Mouse (Mus musculus): ENCODE measurements at regions not wholly inside any gene's neighbourhood (a gene's known extent, or its start where the extent isn't known, plus 50 kb on each side); places are given as distances from the start of the nearest gene placed in this dataset.

- Histone ChIP-seq H3K4me1 (ENCODE audit: control insufficient read depth, insufficient read depth, low read length) (no peaks in the 10 kb centered on the region), H3K4me3 (replicated peaks; ENCODE audit: control insufficient read depth, low read depth, low read length) (no peak overlapping the region), H3K27ac (ENCODE audit: control insufficient read depth, insufficient read depth, low read depth, low read length, poor library complexity) (no peak overlapping the region)
- TF ChIP-seq CTCF (IDR thresholded peaks at IDR 0.05; ENCODE audit: control insufficient read depth, insufficient read depth, low read length) (no peak), POLR2A (IDR thresholded peaks at IDR 0.05; ENCODE audit: borderline replicate concordance, control insufficient read depth, low read depth, low read length) (no peak)
- 76% methylated on average over 7 of the region's 7 CpGs for WGBS
Measured at GRCm38 (mm10) chr5:106064366-106064765, 188.0 kb downstream of the Zfp326 start.

GRCm38 (mm10) chr5:106062926-106063325 lies 186.6 kb downstream of the Zfp326 start:
- H3K4me3 ChIP-seq (replicated peaks; ENCODE audit: control insufficient read depth, low read depth, low read length): no peak overlapping the region
- H3K27ac ChIP-seq (ENCODE audit: control insufficient read depth, insufficient read depth, low read depth, low read length, poor library complexity): no peak overlapping the region
- no peak for TF ChIP-seq CTCF (IDR thresholded peaks at IDR 0.05; ENCODE audit: control insufficient read depth, insufficient read depth, low read length)
- no peak for TF ChIP-seq POLR2A (IDR thresholded peaks at IDR 0.05; ENCODE audit: borderline replicate concordance, control insufficient read depth, low read depth, low read length)
- WGBS: 85% methylated on average over 6 of the region's 6 CpGs
- H3K4me1 ChIP-seq (ENCODE audit: control insufficient read depth, insufficient read depth, low read length): no peaks in the 10 kb centered on the region

GRCm38 (mm10) chr5:106056631-106057030 lies 180.3 kb downstream of the Zfp326 start:
- Histone ChIP-seq H3K4me3 (replicated peaks; ENCODE audit: control insufficient read depth, low read depth, low read length) (no peak overlapping the region), H3K27ac (ENCODE audit: control insufficient read depth, insufficient read depth, low read depth, low read length, poor library complexity) (no peak overlapping the region), H3K4me1 (ENCODE audit: control insufficient read depth, insufficient read depth, low read length) (no peaks in the 10 kb centered on the region)
- TF ChIP-seq POLR2A (IDR thresholded peaks at IDR 0.05; ENCODE audit: borderline replicate concordance, control insufficient read depth, low read depth, low read length) (no peak), CTCF (IDR thresholded peaks at IDR 0.05; ENCODE audit: control insufficient read depth, insufficient read depth, low read length) (no peak)
- 34% methylated on average over 9 of the region's 9 CpGs for WGBS

GRCm38 (mm10) chr5:106055221-106055620 lies 178.9 kb downstream of the Zfp326 start:
- H3K4me3 ChIP-seq (replicated peaks; ENCODE audit: control insufficient read depth, low read depth, low read length): no peak overlapping the region
- TF ChIP-seq CTCF (IDR thresholded peaks at IDR 0.05; ENCODE audit: control insufficient read depth, insufficient read depth, low read length) (no peak), POLR2A (IDR thresholded peaks at IDR 0.05; ENCODE audit: borderline replicate concordance, control insufficient read depth, low read depth, low read length) (no peak)
- H3K27ac ChIP-seq (ENCODE audit: control insufficient read depth, insufficient read depth, low read depth, low read length, poor library complexity): no peak overlapping the region
- H3K4me1 ChIP-seq (ENCODE audit: control insufficient read depth, insufficient read depth, low read length): no peaks in the 10 kb centered on the region
- 47% methylated on average over 8 of the region's 8 CpGs for whole genome bisulfite sequencing

- WGBS: 86% methylated on average over 8 of the region's 8 CpGs
- H3K4me1 ChIP-seq (ENCODE audit: control insufficient read depth, insufficient read depth, low read length): no peaks in the 10 kb centered on the region
- TF ChIP-seq CTCF (IDR thresholded peaks at IDR 0.05; ENCODE audit: control insufficient read depth, insufficient read depth, low read length): no peak
- no peak for TF ChIP-seq POLR2A (IDR thresholded peaks at IDR 0.05; ENCODE audit: borderline replicate concordance, control insufficient read depth, low read depth, low read length)
- H3K27ac ChIP-seq (ENCODE audit: control insufficient read depth, insufficient read depth, low read depth, low read length, poor library complexity): no peak overlapping the region
- H3K4me3 ChIP-seq (replicated peaks; ENCODE audit: control insufficient read depth, low read depth, low read length): no peak overlapping the region
Measured at GRCm38 (mm10) chr5:106051026-106051425, 174.7 kb downstream of the Zfp326 start.

GRCm38 (mm10) chr5:106044878-106045585 lies 168.7 kb downstream of the Zfp326 start:
- TF ChIP-seq POLR2A (IDR thresholded peaks at IDR 0.05; ENCODE audit: borderline replicate concordance, control insufficient read depth, low read depth, low read length) (no peak), CTCF (IDR thresholded peaks at IDR 0.05; ENCODE audit: control insufficient read depth, insufficient read depth, low read length) (no peak)
- Histone ChIP-seq H3K4me1 (ENCODE audit: control insufficient read depth, insufficient read depth, low read length) (no peaks in the 10 kb centered on the region; the same call in 1 of the 2 replicates), H3K4me3 (replicated peaks; ENCODE audit: control insufficient read depth, low read depth, low read length) (no peak overlapping the region), H3K27ac (ENCODE audit: control insufficient read depth, insufficient read depth, low read depth, low read length, poor library complexity) (no peak overlapping the region)
- 81% methylated on average over 12 of the region's 12 CpGs for WGBS

- TF ChIP-seq CTCF (IDR thresholded peaks at IDR 0.05; ENCODE audit: control insufficient read depth, insufficient read depth, low read length) (no peak), POLR2A (IDR thresholded peaks at IDR 0.05; ENCODE audit: borderline replicate concordance, control insufficient read depth, low read depth, low read length) (no peak)
- H3K4me3 ChIP-seq (replicated peaks; ENCODE audit: control insufficient read depth, low read depth, low read length): no peak overlapping the region
- WGBS: 90% methylated on average over 18 of the region's 18 CpGs
- H3K4me1 ChIP-seq (ENCODE audit: control insufficient read depth, insufficient read depth, low read length): no peaks in the 10 kb centered on the region
- no peak overlapping the region for H3K27ac ChIP-seq (ENCODE audit: control insufficient read depth, insufficient read depth, low read depth, low read length, poor library complexity)
Measured at GRCm38 (mm10) chr5:106038321-106038720, 162.0 kb downstream of the Zfp326 start.

GRCm38 (mm10) chr5:106036176-106036575 lies 159.8 kb downstream of the Zfp326 start:
- 68% methylated on average over 6 of the region's 6 CpGs for WGBS
- Histone ChIP-seq H3K27ac (ENCODE audit: control insufficient read depth, insufficient read depth, low read depth, low read length, poor library complexity) (no peak overlapping the region), H3K4me1 (ENCODE audit: control insufficient read depth, insufficient read depth, low read length) (no peaks in the 10 kb centered on the region), H3K4me3 (replicated peaks; ENCODE audit: control insufficient read depth, low read depth, low read length) (no peak overlapping the region)
- no peak for TF ChIP-seq POLR2A (IDR thresholded peaks at IDR 0.05; ENCODE audit: borderline replicate concordance, control insufficient read depth, low read depth, low read length)
- TF ChIP-seq CTCF (IDR thresholded peaks at IDR 0.05; ENCODE audit: control insufficient read depth, insufficient read depth, low read length): no peak
